Mouse (Mus musculus): ENCODE data around the gene Tssk6. TPM values are rescaled to one million over a fixed set of nuclear protein-coding genes. Genes with fewer than 3 reads are reported as not detected.

Tssk6 gene
- polyA plus RNA-seq (2012; rRNA removed) = 1.3 and 1.8 TPM in 2 replicates

- peaks cover 2% of the 10 kb centered on the region for H3K4me1 ChIP-seq (replicated peaks; ENCODE audit: control insufficient read depth, insufficient read depth, low read length)
- H3K4me3 ChIP-seq (ENCODE audit: control insufficient read depth, insufficient read depth, low read length) = peak within 1 kb of the TSS; percentile 87
- H3K27ac ChIP-seq (ENCODE audit: control insufficient read depth, insufficient read depth, low read length) = peak within 1 kb of the TSS; percentile 63
- no peaks in the 10 kb centered on the region for H3K27me3 ChIP-seq (ENCODE audit: control insufficient read depth, insufficient read depth, low read length)
- TF ChIP-seq POLR2A (IDR thresholded peaks at IDR 0.05; ENCODE audit: control insufficient read depth, extremely low read depth, insufficient read depth, low read length, poor library complexity) = no peak
- TF ChIP-seq CTCF (IDR thresholded peaks at IDR 0.05; ENCODE audit: borderline replicate concordance, control insufficient read depth, extremely low read depth, insufficient read depth, low read length, poor library complexity) = 0 out of 2 replicates have a peak, but pooled peaks have one; percentile 23
- no peaks in the 10 kb centered on the region for H3K36me3 ChIP-seq (ENCODE audit: control insufficient read depth, insufficient read depth, low read length)
- WGBS = 6% methylated on average over 89 of the region's 89 CpGs
- DNase-seq = peak; percentile 54
Measured at GRCm38 (mm10) chr8:69902163-69903062, at the start of gene Tssk6, which contains the start of the genes Ndufa13 and Yjefn3. TSS of gene Tssk6 (plus strand) at chr8:69902184. TSS of gene Ndufa13 (minus strand) at chr8:69902558. TSS of gene Yjefn3 (minus strand) at chr8:69902712.

GRCm38 (mm10) chr8:69853869-69854268, 48.1 kb upstream of the Tssk6 start:
- no peaks in the 10 kb centered on the region for H3K4me1 ChIP-seq (replicated peaks; ENCODE audit: control insufficient read depth, insufficient read depth, low read length)
- H3K36me3 ChIP-seq (ENCODE audit: control insufficient read depth, insufficient read depth, low read length) = no peaks in the 10 kb centered on the region
- TF ChIP-seq POLR2A (IDR thresholded peaks at IDR 0.05; ENCODE audit: control insufficient read depth, extremely low read depth, insufficient read depth, low read length, poor library complexity) (no peak), CTCF (IDR thresholded peaks at IDR 0.05; ENCODE audit: borderline replicate concordance, control insufficient read depth, extremely low read depth, insufficient read depth, low read length, poor library complexity) (no peak)
- H3K4me3 ChIP-seq (ENCODE audit: control insufficient read depth, insufficient read depth, low read length) = no peak overlapping the region
- H3K27me3 ChIP-seq (ENCODE audit: control insufficient read depth, insufficient read depth, low read length) = no peaks in the 10 kb centered on the region
- 98% methylated on average over 10 of the region's 10 CpGs for whole genome bisulfite sequencing
- no peak overlapping the region for H3K27ac ChIP-seq (ENCODE audit: control insufficient read depth, insufficient read depth, low read length)
- no peak for DNase-seq

- no peak for DNase-seq
- WGBS = 92% methylated on average over 4 of the region's 4 CpGs
- no peak overlapping the region for H3K4me3 ChIP-seq (ENCODE audit: control insufficient read depth, insufficient read depth, low read length)
- TF ChIP-seq POLR2A (IDR thresholded peaks at IDR 0.05; ENCODE audit: control insufficient read depth, extremely low read depth, insufficient read depth, low read length, poor library complexity) (no peak), CTCF (IDR thresholded peaks at IDR 0.05; ENCODE audit: borderline replicate concordance, control insufficient read depth, extremely low read depth, insufficient read depth, low read length, poor library complexity) (no peak)
- no peaks in the 10 kb centered on the region for H3K36me3 ChIP-seq (ENCODE audit: control insufficient read depth, insufficient read depth, low read length)
- no peaks in the 10 kb centered on the region for H3K27me3 ChIP-seq (ENCODE audit: control insufficient read depth, insufficient read depth, low read length)
- H3K27ac ChIP-seq (ENCODE audit: control insufficient read depth, insufficient read depth, low read length) = no peak overlapping the region
- H3K4me1 ChIP-seq (replicated peaks; ENCODE audit: control insufficient read depth, insufficient read depth, low read length) = no peaks in the 10 kb centered on the region
Measured at GRCm38 (mm10) chr8:69860807-69861206, 41.2 kb upstream of the Tssk6 start.

GRCm38 (mm10) chr8:69861251-69861650, 40.7 kb upstream of the Tssk6 start:
- Histone ChIP-seq H3K4me3 (ENCODE audit: control insufficient read depth, insufficient read depth, low read length) (no peak overlapping the region), H3K27ac (ENCODE audit: control insufficient read depth, insufficient read depth, low read length) (no peak overlapping the region), H3K27me3 (ENCODE audit: control insufficient read depth, insufficient read depth, low read length) (no peaks in the 10 kb centered on the region), H3K4me1 (replicated peaks; ENCODE audit: control insufficient read depth, insufficient read depth, low read length) (no peaks in the 10 kb centered on the region), H3K36me3 (ENCODE audit: control insufficient read depth, insufficient read depth, low read length) (no peaks in the 10 kb centered on the region)
- TF ChIP-seq POLR2A (IDR thresholded peaks at IDR 0.05; ENCODE audit: control insufficient read depth, extremely low read depth, insufficient read depth, low read length, poor library complexity) (no peak), CTCF (IDR thresholded peaks at IDR 0.05; ENCODE audit: borderline replicate concordance, control insufficient read depth, extremely low read depth, insufficient read depth, low read length, poor library complexity) (no peak)
- no peak for DNase-seq
- WGBS = 70% methylated on average over 2 of the region's 2 CpGs

- no peaks in the 10 kb centered on the region for H3K4me1 ChIP-seq (replicated peaks; ENCODE audit: control insufficient read depth, insufficient read depth, low read length)
- H3K4me3 ChIP-seq (ENCODE audit: control insufficient read depth, insufficient read depth, low read length) = no peak overlapping the region
- WGBS = 98% methylated on average over 5 of the region's 5 CpGs
- no peaks in the 10 kb centered on the region for H3K36me3 ChIP-seq (ENCODE audit: control insufficient read depth, insufficient read depth, low read length)
- H3K27ac ChIP-seq (ENCODE audit: control insufficient read depth, insufficient read depth, low read length) = no peak overlapping the region
- no peak for TF ChIP-seq POLR2A (IDR thresholded peaks at IDR 0.05; ENCODE audit: control insufficient read depth, extremely low read depth, insufficient read depth, low read length, poor library complexity)
- TF ChIP-seq CTCF (IDR thresholded peaks at IDR 0.05; ENCODE audit: borderline replicate concordance, control insufficient read depth, extremely low read depth, insufficient read depth, low read length, poor library complexity) = no peak
- no peak for DNase-seq
- H3K27me3 ChIP-seq (ENCODE audit: control insufficient read depth, insufficient read depth, low read length) = no peaks in the 10 kb centered on the region
Measured at GRCm38 (mm10) chr8:69863387-69864020, 38.5 kb upstream of the Tssk6 start.

- Histone ChIP-seq H3K36me3 (ENCODE audit: control insufficient read depth, insufficient read depth, low read length) (no peaks in the 10 kb centered on the region), H3K27ac (ENCODE audit: control insufficient read depth, insufficient read depth, low read length) (no peak overlapping the region), H3K27me3 (ENCODE audit: control insufficient read depth, insufficient read depth, low read length) (no peaks in the 10 kb centered on the region), H3K4me3 (ENCODE audit: control insufficient read depth, insufficient read depth, low read length) (no peak overlapping the region), H3K4me1 (replicated peaks; ENCODE audit: control insufficient read depth, insufficient read depth, low read length) (no peaks in the 10 kb centered on the region)
- no peak for DNase-seq
- 94% methylated on average over 5 of the region's 5 CpGs for WGBS
- TF ChIP-seq CTCF (IDR thresholded peaks at IDR 0.05; ENCODE audit: borderline replicate concordance, control insufficient read depth, extremely low read depth, insufficient read depth, low read length, poor library complexity) (no peak), POLR2A (IDR thresholded peaks at IDR 0.05; ENCODE audit: control insufficient read depth, extremely low read depth, insufficient read depth, low read length, poor library complexity) (no peak)
Measured at GRCm38 (mm10) chr8:69864180-69864579, 37.8 kb upstream of the Tssk6 start.
